In the genomic region with DNA sequence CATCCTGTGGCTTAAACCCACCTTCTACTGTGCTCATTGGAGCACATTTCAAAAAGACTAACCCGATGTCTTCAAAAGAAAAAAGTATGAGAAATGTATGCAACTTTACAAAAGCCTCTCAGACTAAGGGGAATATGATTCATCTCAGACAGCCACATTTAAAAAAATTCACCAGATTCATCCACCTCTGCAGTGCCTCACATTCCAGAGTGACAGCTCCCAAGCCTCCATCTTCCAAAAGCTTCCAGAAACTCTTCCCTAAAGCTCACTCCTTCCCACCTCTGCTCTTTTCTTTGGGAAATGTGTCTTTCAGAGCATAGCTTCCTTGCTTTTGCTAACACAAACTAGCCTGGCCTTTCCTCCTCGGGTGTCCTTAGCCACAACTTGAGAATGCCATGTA, we compare ENCODE assay signal across 26 mouse cellular contexts.
DNase-seq lines count a peak whose midpoint lies in the region; ATAC-seq and TF ChIP-seq lines count a peak whose summit lies in the region.
"Had no signal": no experiment of that assay in that cellular context is flagged by ENCODE, and none has a peak within 500 bp of the region (broad histone marks: within the 10 kb centered on the region; RNA-seq: fewer than 3 reads in every experiment).

No protein-coding gene starts in this region.

- no peak overlapping the region for H3K9ac ChIP-seq in intestine, embryonic 14.5 days (ENCODE audit: low read length)
- no peak overlapping the region for H3K9ac ChIP-seq in intestine, postnatal 0 days (ENCODE audit: low read depth, low read length)
- no peak overlapping the region for H3K9ac ChIP-seq in liver, embryonic 11.5 days (ENCODE audit: low read depth, low read length)
- H3K9ac ChIP-seq: embryonic facial prominence, embryonic 13.5 days; forebrain, embryonic 13.5 days; heart, embryonic 12.5 days; heart, embryonic 15.5 days; hindbrain, embryonic 13.5 days had no signal

- no peaks in the 10 kb centered on the region for H3K36me3 ChIP-seq in intestine, embryonic 14.5 days (ENCODE audit: control insufficient read depth, insufficient read depth, low read length)
- no peaks in the 10 kb centered on the region for H3K36me3 ChIP-seq in intestine, postnatal 0 days (ENCODE audit: control insufficient read depth, insufficient read depth)
- H3K36me3 ChIP-seq in myocyte (ENCODE audit: control insufficient read depth, insufficient read depth): no peaks in the 10 kb centered on the region
- H3K36me3 ChIP-seq in liver, embryonic 11.5 days (ENCODE audit: control insufficient read depth, insufficient read depth, low read length): no peaks in the 10 kb centered on the region
- H3K36me3 ChIP-seq: embryonic facial prominence, embryonic 13.5 days; forebrain, embryonic 10.5 days; heart, embryonic 12.5 days; heart, embryonic 15.5 days; hindbrain, embryonic 10.5 days; hindbrain, embryonic 13.5 days had no signal

- WGBS in intestine, embryonic 14.5 days: 58% methylated on average over 2 of the region's 2 CpGs
- WGBS in intestine, postnatal 0 days: 63% methylated on average over 2 of the region's 2 CpGs
- WGBS in liver, embryonic 11.5 days: 65% methylated on average over 2 of the region's 2 CpGs

- H3K27me3 ChIP-seq in intestine, embryonic 14.5 days (replicated peaks; ENCODE audit: control insufficient read depth, insufficient read depth, low read length): no peaks in the 10 kb centered on the region; the same call in 1 of the 2 replicates
- H3K27me3 ChIP-seq in intestine, postnatal 0 days (replicated peaks; ENCODE audit: control insufficient read depth, insufficient read depth, low read length): no peaks in the 10 kb centered on the region
- H3K27me3 ChIP-seq in myocyte (ENCODE audit: control insufficient read depth, insufficient read depth, insufficient read length): no peaks in the 10 kb centered on the region
- peaks cover 12% of the 10 kb centered on the region for H3K27me3 ChIP-seq in liver, embryonic 11.5 days (replicated peaks; ENCODE audit: control insufficient read depth, insufficient read depth, low read length)
- H3K27me3 ChIP-seq: forebrain, embryonic 13.5 days; heart, embryonic 12.5 days; heart, embryonic 15.5 days had no signal

- no peak overlapping the region for H3K4me2 ChIP-seq in intestine, embryonic 14.5 days (ENCODE audit: low read length)
- H3K4me2 ChIP-seq in intestine, postnatal 0 days (replicated peaks; ENCODE audit: low read depth): no peak overlapping the region
- H3K4me2 ChIP-seq in myocyte (ENCODE audit: low read depth): peak overlapping the region; percentile 1
- no peak overlapping the region for H3K4me2 ChIP-seq in liver, embryonic 11.5 days
- H3K4me2 ChIP-seq: embryonic facial prominence, embryonic 13.5 days; forebrain, embryonic 13.5 days; heart, embryonic 12.5 days; heart, embryonic 15.5 days; hindbrain, embryonic 13.5 days had no signal

- TF ChIP-seq CTCF in intestine, postnatal 0 days (IDR thresholded peaks at IDR 0.05; ENCODE audit: low read depth): no peak

- H3K9me3 ChIP-seq in intestine, embryonic 14.5 days (ENCODE audit: control insufficient read depth, low read length): no peaks in the 10 kb centered on the region
- no peaks in the 10 kb centered on the region for H3K9me3 ChIP-seq in intestine, postnatal 0 days (ENCODE audit: control insufficient read depth)
- no peaks in the 10 kb centered on the region for H3K9me3 ChIP-seq in liver, embryonic 11.5 days (ENCODE audit: control insufficient read depth, low read length)
- H3K9me3 ChIP-seq: embryonic facial prominence, embryonic 13.5 days; forebrain, embryonic 10.5 days; forebrain, embryonic 13.5 days; heart, embryonic 12.5 days; heart, embryonic 15.5 days; hindbrain, embryonic 10.5 days; hindbrain, embryonic 13.5 days had no signal

- peak overlapping the region; percentile 9; the same call in 1 of the 2 replicates for H3K27ac ChIP-seq in intestine, embryonic 14.5 days (ENCODE audit: low read depth)
- no peak overlapping the region for H3K27ac ChIP-seq in intestine, postnatal 0 days (ENCODE audit: low read depth, low read length)
- H3K27ac ChIP-seq in liver, embryonic 11.5 days (ENCODE audit: low read depth, low read length): no peak overlapping the region
- H3K27ac ChIP-seq: embryonic facial prominence, embryonic 13.5 days; forebrain, embryonic 10.5 days; forebrain, embryonic 13.5 days; heart, embryonic 15.5 days; hindbrain, embryonic 10.5 days; hindbrain, embryonic 13.5 days had no signal

- H3ac ChIP-seq in myocyte (ENCODE audit: control insufficient read depth, insufficient read length): no peak overlapping the region

- no peaks in the 10 kb centered on the region for H3K79me2 ChIP-seq in myocyte (ENCODE audit: control insufficient read depth, insufficient read depth)

- no peak overlapping the region for H3K4me3 ChIP-seq in intestine, embryonic 14.5 days (ENCODE audit: low read depth, low read length)
- no peak overlapping the region for H3K4me3 ChIP-seq in intestine, postnatal 0 days (ENCODE audit: low read depth, low read length)
- no peak overlapping the region for H3K4me3 ChIP-seq in myocyte
- H3K4me3 ChIP-seq in liver, embryonic 11.5 days (ENCODE audit: low read depth, low read length): no peak overlapping the region
- H3K4me3 ChIP-seq: embryonic facial prominence, embryonic 13.5 days; forebrain, embryonic 10.5 days; forebrain, embryonic 13.5 days; heart, embryonic 12.5 days; heart, embryonic 15.5 days; hindbrain, embryonic 10.5 days; hindbrain, embryonic 13.5 days had no signal

- no peak for DNase-seq in intestine, embryonic 14.5 days (ENCODE audit: low spot score)
- DNase-seq in 3T3-L1 (ENCODE audit: low read depth, low spot score): peak; percentile 63
- peak; percentile 21 for DNase-seq in NIH3T3 (ENCODE audit: low read depth)
- no peak for DNase-seq in natural killer cell, adult 2 months (ENCODE audit: low spot score in 2 of 2)
- DNase-seq in liver, embryonic 11.5 days (ENCODE audit: low spot score): no peak
- DNase-seq: adrenal gland, postnatal 10 days; adrenal gland, postnatal 36 days; cerebellum, adult 11 months; cerebellum, adult 2 months; cerebellum, adult 9-11 months; cerebellum, postnatal 25 days; gastrocnemius, postnatal 25 days; heart, postnatal 36 days had no signal

- no peaks in the 10 kb centered on the region for H3K4me1 ChIP-seq in intestine, embryonic 14.5 days (replicated peaks; ENCODE audit: control insufficient read depth, insufficient read depth, low read length)
- H3K4me1 ChIP-seq in intestine, postnatal 0 days (replicated peaks; ENCODE audit: control insufficient read depth, insufficient read depth, low read length): no peaks in the 10 kb centered on the region
- H3K4me1 ChIP-seq in liver, embryonic 11.5 days (replicated peaks; ENCODE audit: control insufficient read depth, insufficient read depth, low read length): no peaks in the 10 kb centered on the region
- H3K4me1 ChIP-seq: embryonic facial prominence, embryonic 13.5 days; forebrain, embryonic 10.5 days; forebrain, embryonic 13.5 days; heart, embryonic 12.5 days; heart, embryonic 15.5 days; hindbrain, embryonic 10.5 days; hindbrain, embryonic 13.5 days had no signal

- no peak for TF ChIP-seq POLR2A in myocyte (IDR thresholded peaks at IDR 0.05; ENCODE audit: insufficient read length, low read depth)

- no peak for ATAC-seq in intestine, embryonic 14.5 days (replicated peaks; ENCODE audit: low FRiP score, low TSS enrichment, low read depth)
- ATAC-seq in intestine, postnatal 0 days: no peak
- ATAC-seq in liver, embryonic 11.5 days (replicated peaks; ENCODE audit: low FRiP score): no peak
- ATAC-seq: CD4-positive, CD25-positive, alpha-beta regulatory T cell, adult 4 months; forebrain, embryonic 13.5 days; forebrain, embryonic 16.5 days; hindbrain, embryonic 16.5 days; Patski had no signal

TF ChIP-seq in myocyte, 11 proteins besides CTCF, POLR2A, EP300 and RAD21:
- no peak for TF ChIP-seq REST (IDR thresholded peaks at IDR 0.05; ENCODE audit: insufficient read depth, insufficient read length)
- no peak for TF ChIP-seq MYOD1 (IDR thresholded peaks at IDR 0.05; ENCODE audit: control insufficient read depth in 1 of 3, insufficient read length in 2 of 3, low read depth in 2 of 3)
- TF ChIP-seq TCF12 (IDR thresholded peaks at IDR 0.05; ENCODE audit: insufficient read depth, poor library complexity, severe bottlenecking): no peak
- TF ChIP-seq MAX (IDR thresholded peaks at IDR 0.05; ENCODE audit: low read depth): no peak
- no peak for TF ChIP-seq MYOG (IDR thresholded peaks at IDR 0.05; ENCODE audit: control insufficient read depth in 1 of 3, insufficient read depth in 1 of 3, insufficient read length in 2 of 3, low read depth in 2 of 3)
- TF ChIP-seq E2F4 (IDR thresholded peaks at IDR 0.05; ENCODE audit: insufficient read depth): no peak
- no peak for TF ChIP-seq SRF (IDR thresholded peaks at IDR 0.05; ENCODE audit: control insufficient read depth, insufficient read length, low read depth)
- no peak for TF ChIP-seq POLR2AphosphoS2 (IDR thresholded peaks at IDR 0.05; ENCODE audit: insufficient read length, low read depth)
- no peak for TF ChIP-seq USF1 (IDR thresholded peaks at IDR 0.05; ENCODE audit: low read depth)
- TF ChIP-seq TCF3 (IDR thresholded peaks at IDR 0.05; ENCODE audit: insufficient read length, low read depth): no peak
- TF ChIP-seq CEBPB (IDR thresholded peaks at IDR 0.05; ENCODE audit: insufficient read depth, poor library complexity, severe bottlenecking): no peak

Comparison
In these comparisons a context has a peak if more than half of its experiments do, and no peak if none do; other contexts are left out.
1. DNase-seq: peak in 3T3-L1 (single experiment) and NIH3T3 (single experiment); none in intestine, embryonic 14.5 days (single experiment), natural killer cell, adult 2 months (0 of 2) and liver, embryonic 11.5 days (single experiment).